Mouse (Mus musculus): ENCODE data around the gene St6gal1.

St6gal1 gene

DNA sequence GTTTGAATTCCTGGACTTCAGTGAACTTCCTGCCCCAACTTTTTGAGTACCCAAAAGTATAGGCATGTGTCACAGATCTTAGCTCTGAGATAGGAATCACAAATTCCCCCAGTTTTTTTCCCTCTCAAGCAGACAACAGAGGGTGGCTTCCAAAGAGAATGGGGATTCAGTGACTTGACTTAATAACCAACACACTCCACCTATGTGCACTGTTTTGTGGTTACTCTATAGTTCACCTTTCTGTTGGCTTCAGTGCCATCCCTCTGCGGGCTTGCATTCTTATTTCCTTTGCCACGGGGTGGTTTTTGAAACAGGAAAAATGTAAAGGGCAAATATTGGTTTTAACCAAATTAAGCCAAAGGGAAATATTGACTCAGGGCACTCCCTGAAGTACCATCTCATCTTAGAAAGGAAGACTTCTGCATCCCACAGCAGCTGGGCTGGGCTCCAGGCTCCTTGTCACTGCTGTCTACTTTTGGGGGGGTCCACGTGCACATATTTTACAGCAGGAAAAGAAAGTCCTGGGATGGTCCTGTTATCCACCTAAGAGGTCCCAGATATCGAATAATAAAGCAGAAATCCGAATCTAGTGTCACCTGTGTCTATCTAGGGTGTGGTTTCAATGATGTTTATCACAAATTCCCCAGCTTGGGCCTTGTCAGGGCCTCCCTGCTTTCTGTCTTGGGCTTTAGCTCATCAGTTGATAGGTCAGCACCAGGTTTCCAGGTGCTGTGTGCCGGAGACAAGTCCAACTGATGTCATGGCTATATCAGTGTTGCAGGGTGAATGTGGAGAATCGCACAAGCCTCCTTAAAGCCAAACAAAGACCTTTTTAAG, 75.6 kb downstream of the St6gal1 start:
- no peak for DNase-seq (ENCODE audit: low spot score in 2 of 2)

DNA sequence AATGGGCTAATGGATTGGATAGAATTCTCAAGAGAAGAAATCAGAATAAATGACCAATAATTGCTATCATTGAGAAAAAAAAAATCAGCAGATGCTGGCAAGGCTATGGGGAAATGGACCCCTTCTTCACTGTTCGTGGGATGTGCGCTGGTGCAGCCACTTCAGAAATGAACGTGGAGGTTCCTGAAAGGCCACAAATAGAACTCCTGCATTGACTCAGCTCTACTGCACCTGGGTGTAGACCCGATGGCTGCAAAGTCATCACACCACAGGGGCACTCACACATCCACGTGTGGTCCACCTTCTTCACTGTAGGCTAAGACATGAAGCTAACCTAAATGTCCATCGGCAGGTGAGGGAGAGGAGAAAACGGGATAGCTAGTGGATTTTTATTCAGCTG, 77.2 kb downstream of the St6gal1 start:
- no peak for DNase-seq (ENCODE audit: low spot score in 2 of 2)

DNA sequence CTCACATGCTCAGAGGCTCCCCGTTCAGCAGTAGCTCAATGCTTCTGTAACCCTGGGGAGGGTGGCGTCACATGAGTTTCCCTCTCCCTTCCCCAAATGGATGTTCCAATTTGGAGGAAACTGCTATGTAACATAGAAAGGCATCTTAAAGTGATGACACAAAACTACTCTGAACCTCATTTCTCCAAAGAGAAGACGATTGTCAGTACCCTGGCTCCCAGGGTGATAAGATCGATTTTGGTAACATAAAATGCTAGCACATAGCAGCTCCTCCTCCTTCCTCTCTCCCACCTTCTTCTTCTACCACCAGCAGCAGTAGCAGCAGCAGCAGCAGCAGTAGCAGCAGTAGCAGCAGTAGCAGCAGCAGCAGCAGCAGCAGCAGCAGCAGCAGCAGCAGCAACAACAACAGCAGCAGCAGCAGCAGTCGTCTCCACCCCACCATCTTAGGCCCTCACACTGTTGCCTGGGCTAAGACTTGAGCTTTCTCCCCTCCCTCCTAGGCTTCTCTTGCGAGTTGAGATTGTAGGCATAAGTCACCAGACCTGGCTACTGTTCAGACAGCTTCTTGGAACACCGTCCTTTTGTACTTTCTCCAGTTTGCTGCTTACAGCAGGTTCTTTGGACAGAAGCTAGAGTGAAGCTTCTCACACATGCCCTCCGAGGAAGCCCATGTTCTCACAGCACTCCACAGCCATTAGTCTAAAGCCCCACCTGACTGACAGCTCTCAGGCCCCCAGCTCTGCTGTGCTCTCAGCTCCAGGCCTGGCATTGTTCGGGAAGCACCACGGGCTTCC, 81.5 kb downstream of the St6gal1 start:
- no peak for DNase-seq (ENCODE audit: low spot score in 2 of 2)

DNA sequence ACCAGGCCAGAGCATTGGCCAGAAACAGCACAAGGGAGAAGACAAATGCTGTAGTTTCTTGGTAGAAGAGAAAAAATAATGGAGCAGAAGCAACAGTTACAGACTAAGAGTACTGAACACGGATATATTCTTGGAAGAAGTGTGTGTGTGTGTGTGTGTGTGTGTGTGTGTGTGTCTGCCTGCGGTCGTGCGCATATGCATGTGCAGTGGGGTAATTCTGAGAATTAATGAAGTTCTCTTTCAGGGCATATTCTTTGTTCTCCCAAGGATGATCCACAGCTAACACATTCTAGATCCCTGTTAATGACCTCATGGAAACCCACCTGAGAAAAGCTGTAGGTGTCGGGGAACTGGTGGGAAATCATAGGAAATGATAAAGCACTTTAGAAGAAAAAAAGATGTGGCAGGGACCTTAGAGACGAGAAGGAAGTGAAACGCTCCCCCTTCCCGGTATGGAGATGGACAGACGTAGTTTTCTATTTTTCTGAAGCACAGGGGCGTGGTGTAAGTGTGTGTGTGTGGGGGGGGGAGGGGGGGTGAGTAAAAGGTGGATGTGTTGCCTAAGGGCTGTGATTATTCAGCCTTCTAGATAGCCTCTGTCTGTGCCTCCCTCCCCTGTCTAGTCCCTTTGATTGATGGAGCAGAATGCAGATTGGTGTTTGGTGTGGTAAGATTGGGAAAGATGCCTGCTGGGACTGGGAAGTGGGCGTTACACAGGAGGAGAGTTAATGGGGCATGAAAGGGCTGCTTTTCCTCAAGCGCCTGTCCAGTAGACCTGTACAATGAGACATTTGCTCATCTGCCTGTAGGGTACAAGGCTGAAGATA, 82.8 kb downstream of the St6gal1 start:
- DNase-seq (ENCODE audit: low spot score in 2 of 2): no peak

GRCm38 (mm10) chr16:23308012-23308554, 83.5 kb downstream of the St6gal1 start:
- no peak for DNase-seq (ENCODE audit: low spot score in 2 of 2)

- DNase-seq (ENCODE audit: low spot score in 2 of 2): no peak
These were observed 84.5 kb downstream of the St6gal1 start for GRCm38 (mm10) chr16:23309080-23309479.

DNA sequence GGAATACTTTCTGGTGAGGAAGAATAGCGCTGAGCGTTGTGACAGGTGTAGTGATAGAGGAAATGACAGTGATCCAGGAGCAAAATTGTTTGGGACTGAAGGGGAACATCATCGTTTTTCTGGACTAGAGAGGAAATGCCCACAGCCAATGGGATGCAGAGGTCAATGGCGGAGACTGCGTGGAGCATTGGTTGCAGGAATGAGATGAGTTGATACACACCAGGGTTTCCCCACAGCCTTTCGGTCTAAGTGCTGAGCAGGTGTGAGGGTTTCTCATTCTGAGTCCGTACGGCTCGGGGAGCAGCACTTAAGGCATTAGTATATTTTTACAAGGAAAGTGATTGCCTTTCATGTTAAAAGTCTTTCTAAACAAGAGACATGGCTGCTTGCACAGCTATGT, 88.1 kb downstream of the St6gal1 start:
- DNase-seq (ENCODE audit: low spot score in 2 of 2): no peak

DNA sequence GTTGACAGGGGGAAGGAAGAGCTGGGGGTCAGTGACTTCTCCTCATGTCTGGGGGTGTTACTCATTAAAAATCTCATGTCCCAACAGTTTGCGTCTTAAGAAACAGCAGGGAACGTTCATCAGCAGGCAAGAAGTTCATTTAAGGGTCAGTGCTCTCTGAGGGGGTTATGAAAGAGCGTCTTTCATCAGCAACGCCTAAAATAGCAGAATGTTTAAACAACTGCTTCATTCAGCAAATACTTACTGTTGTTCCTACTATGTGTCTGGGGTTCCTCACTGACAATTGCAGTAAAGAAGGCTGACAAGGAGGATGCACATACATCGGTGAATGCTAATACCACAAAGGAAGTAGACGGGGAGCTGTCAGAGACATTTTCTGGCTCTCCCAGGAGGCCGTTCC, 90.2 kb downstream of the St6gal1 start:
- DNase-seq (ENCODE audit: low spot score in 2 of 2): no peak

DNA sequence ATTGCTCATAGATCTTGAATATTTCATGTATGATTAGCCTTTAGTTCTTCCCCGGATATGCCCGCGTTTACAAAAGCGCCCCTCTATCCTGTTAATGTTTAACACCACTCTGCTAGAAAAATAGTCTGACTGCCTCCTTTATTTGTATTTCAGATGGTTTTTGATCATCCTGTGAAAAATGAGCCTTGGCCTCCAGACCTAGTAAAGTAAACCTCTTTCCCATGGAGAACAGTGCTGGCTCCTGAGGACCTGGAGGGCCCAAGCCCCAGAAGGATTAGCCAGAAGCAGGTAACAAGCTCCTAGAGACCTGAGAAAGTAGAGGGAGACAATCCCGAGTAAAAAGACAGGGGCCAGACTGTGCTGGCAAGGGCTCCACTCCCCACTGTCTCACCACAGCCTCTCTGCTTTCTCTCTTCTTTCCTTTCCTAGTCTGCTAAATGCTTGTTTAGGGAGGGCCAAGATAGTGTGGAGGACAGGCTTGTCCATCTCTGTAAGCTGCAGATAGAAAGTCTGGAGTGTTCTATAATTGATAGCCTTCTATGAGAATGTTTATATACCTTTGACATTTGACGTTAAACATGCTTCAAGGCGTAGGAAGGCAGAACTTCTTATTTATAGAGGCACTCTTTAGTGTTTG, 93.0 kb downstream of the St6gal1 start:
- DNase-seq (ENCODE audit: low spot score in 2 of 2): no peak

DNA sequence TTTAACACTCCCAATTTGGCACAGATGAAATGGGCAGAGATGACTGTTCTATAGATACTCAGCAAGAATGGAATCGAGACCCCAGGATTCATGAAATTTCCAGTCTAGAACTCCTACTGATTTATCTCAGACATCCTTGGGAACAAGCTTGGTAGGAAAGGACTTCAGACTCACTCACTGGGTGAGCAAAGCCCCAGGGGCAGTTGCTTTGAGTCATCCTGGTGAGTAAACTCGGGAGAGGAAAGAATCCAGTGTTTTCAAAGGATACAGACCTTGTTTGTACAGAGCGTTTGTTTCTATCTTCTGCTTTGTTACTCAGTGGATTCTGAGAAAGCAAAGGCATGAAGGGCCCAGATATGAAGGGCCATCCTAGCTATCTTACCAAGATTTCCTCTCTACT, 95.5 kb downstream of the St6gal1 start:
- DNase-seq (ENCODE audit: low spot score in 2 of 2): no peak

DNA sequence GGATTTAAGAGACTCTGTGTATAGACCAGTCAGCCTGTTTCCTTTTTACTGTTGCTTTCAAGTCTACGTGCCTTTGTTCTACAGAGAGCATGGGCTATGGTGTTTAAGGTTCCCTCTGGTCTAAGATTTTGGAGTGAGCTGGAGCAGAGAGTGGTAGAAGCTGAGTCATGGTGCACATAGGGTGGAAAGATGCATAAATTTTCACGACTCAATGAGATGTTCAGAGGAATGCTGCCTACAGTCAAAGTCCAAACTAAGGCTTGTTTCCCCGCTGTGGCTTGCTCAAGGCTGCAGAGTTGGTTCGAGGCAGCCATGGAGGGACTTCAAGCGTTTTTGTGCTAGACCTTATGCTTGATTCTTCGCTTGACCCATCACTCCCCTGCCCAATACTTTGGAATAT, 96.0 kb downstream of the St6gal1 start:
- DNase-seq (ENCODE audit: low spot score in 2 of 2): no peak

DNA sequence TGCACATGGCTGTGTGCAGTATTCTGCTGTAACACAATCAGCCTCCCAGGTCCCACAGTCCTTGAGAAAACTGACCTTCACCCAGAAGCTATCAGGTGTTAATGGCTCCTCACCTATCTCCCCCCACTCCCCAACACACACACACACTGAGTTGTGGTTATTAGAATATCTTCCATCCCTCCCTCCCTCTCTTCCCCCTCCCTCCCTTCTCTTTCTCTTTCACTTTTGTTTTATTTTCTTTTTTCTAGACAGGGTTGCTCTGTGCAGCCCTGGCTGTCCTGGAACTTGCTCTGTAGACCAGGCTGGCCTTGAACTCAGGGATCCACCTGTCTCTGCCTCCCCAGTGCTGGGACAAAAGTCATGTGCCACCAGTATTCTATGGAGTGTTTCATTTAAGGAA, 97.9 kb downstream of the St6gal1 start:
- no peak for DNase-seq (ENCODE audit: low spot score in 2 of 2)

DNA sequence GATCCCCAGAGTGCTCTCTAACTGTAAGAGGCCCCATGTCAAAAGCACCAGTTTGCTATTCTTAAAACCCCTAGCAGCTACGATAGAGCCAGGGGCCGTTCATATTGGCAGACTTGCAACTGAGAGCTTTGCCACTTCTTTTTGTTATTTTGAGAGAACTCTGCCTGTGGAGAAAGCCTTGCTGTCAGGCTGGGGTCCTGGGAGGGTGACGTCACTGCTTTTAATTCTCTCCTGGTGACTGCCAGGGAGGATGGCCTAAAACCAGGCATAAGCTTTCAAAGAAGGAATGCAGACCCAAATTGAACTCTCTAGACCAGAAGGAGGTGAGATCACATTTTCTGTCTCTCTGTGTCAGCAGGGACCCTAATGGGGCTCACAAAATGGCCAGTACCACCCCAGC, 99.4 kb downstream of the St6gal1 start:
- DNase-seq (ENCODE audit: low spot score in 2 of 2): no peak

DNA sequence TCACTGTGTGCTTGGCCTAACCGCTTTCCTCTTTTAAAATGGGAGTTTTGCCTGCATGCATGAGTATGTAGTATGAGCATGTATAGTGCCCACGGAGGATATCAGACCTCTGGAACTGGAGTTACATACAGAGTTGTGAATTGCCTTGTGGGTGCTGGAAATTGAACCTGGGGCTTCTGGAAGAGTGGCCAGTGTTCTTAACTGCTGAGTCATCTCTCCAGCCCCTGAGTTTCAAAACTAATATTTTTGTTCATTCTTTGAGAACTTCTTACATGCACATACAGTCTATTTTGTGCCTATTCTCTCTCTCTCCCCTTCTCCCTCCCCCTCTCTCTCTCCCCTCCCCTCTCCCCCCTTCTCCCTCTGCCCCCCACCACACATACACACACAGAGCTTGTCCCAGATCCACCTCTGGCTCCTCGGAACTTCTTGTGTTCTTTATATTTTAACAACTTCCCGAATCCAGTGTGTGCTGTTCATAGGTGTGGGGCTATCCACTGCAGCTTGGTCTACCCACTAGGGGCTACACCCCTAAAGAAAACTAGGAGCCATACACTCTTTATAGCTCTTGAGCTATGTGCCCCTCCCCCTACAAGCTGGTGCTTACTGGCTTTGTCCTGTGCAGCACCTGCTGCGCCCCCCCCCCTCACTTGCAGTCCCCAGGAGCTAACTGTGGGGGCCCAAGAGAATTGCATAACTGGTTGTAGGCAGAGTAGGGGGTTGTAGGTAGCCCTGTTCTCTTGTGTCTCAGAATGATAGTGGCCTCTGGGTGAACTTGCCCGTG, 100.5 kb downstream of the St6gal1 start:
- no peak for DNase-seq (ENCODE audit: low spot score in 2 of 2)

- no peak for DNase-seq (ENCODE audit: low spot score in 2 of 2)
These were observed 102.1 kb downstream of the St6gal1 start for GRCm38 (mm10) chr16:23326664-23327063.

DNA sequence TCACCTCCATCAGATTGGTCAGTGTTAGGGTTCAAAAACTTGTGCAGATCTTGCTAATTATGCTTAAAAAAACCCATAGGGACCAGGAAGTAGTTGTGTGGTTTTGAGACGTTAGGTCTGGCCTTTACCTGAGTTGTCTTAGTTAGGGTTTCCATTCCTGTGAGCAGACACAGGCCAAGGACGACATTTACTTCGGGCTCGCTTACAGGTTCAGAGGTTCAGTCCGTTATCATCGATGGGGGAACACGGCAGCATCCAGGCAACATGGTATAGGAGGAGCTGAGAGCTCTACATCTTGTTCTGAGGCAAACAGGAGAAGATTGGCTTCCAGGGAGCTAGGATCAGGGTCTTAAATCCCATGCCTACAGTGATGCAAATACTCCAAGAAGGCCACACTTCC, 102.7 kb downstream of the St6gal1 start:
- no peak for DNase-seq (ENCODE audit: low spot score in 2 of 2)

GRCm38 (mm10) chr16:23328201-23328600, 103.7 kb downstream of the St6gal1 start:
- DNase-seq (ENCODE audit: low spot score in 2 of 2): no peak

DNA sequence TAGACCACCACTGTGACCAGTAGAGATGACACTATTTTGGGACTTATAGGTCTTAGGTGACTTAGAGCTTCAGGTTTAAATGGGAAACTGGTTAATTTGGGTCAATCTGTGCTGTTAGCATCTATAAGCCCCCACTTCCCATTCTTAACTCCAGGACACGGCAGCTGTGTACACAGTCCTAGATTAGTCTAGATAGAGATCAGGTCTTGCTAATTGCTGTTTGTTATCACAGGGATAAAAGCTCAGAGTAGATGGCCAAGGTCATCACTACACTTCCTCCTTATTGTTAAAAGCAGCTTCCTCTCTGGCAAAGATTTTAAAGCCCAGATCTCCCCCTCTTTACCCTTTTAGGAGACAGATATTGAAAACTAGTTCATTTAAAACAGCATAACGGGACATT, 107.6 kb downstream of the St6gal1 start:
- DNase-seq (ENCODE audit: low spot score in 2 of 2): no peak

DNA sequence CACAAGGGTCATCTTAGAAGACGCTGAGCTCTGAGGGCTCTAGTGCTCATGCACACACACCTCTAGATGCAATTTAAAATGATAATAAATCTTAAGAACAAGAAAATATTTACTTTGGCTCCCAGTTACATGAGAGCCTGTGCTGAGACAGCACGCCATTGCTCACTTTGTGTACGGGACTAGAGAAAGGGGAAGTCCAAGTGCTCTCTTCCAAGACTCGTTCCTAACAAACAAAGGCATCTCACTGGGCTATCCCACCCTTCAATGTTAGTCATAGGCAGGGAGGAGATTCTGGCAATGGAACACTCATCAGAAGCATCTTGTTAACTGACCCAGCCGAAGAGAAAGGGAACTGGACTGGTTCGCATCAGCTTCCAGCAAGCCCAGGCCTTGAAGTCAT, 108.1 kb downstream of the St6gal1 start:
- no peak for DNase-seq (ENCODE audit: low spot score in 2 of 2)

GRCm38 (mm10) chr16:23333875-23334551, 109.5 kb downstream of the St6gal1 start:
- no peak for DNase-seq (ENCODE audit: low spot score in 2 of 2)

Measured in spleen, postnatal 14 days (tissue).